Mouse (Mus musculus) lung, postnatal 0 days (tissue): ENCODE measurements at regions not wholly inside any gene's neighbourhood (a gene's known extent, or its start where the extent isn't known, plus 50 kb on each side); places are given as distances from the start of the nearest gene placed in this dataset.

Experiments used
- CTCF ChIP-seq: IDR thresholded peaks from 2 replicates; pipeline ENCODE4 v1.5.1; 2016; ENCODE audit warnings: antibody characterized with exemption, mild to moderate bottlenecking
- EP300 ChIP-seq: IDR thresholded peaks from 2 replicates; pipeline ENCODE4 v1.6.1; 2016; ENCODE audit warnings: antibody characterized with exemption, mild to moderate bottlenecking, control low read depth

DNA sequence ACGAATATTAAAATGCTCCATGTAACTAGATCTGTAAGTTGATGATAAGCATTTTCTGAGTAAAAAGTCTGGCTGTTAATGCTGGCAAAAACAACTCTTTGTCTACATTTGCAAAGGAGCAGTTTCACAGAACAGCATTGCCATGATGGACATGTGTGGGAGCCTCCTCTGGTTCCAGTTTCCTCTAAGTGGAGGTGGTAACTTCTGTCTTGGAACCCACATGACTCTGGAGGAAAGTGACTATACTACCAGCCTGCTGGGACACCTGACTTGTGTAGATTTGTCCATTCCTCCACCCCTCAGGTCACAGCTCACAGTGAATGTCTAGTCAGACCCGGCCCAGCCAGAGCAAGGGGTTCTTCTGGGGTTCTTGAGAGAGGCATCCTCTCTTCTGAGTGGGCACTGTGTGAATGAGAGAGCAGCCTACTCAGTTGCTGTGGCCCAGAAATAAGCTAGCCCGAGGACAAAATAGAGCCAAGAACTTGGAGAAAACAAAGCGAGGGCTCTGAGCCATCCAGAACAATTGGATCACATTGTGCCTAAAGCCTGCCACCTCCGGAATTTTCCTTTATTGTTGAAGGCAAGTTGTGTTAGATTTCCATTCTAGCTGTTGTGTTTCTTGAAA is 97.9 kb upstream of the Wscd1 start:
- TF ChIP-seq CTCF, result no peak
- TF ChIP-seq EP300, result no peak
